Mouse (Mus musculus) embryonic facial prominence, embryonic 12.5 days (tissue): ENCODE measurements at regions not wholly inside any gene's neighbourhood (a gene's known extent, or its start where the extent isn't known, plus 50 kb on each side); places are given as distances from the start of the nearest gene placed in this dataset.
"Not testable (repeated sequence)": the region's sequence is repeated elsewhere in the genome, so short reads cannot be mapped to it uniquely, and the experiment has no call there.

Experiments
- ATAC-seq: fragments of 200-750 bp; cut with Nextera tagmentation; 2 replicates; pipeline ENCODE4 v1.8.0; 2017; ENCODE audit not compliant: insufficient number of reproducible peaks, insufficient read depth, low FRiP score, low TSS enrichment
- H3K27ac ChIP-seq: fragments of 300-500 bp; sonication (generic); 2 replicates; pipeline ENCODE4 v1.5.1; 2016; ENCODE audit warnings: mild to moderate bottlenecking
- H3K27me3 ChIP-seq: fragments of 300-500 bp; sonication (generic); 2 replicates; pipeline ENCODE4 v1.6.1; 2016; ENCODE audit warnings: mild to moderate bottlenecking, moderate library complexity
- H3K36me3 ChIP-seq: fragments of 300-500 bp; sonication (generic); 2 replicates; pipeline ENCODE4 v1.6.1; 2016; ENCODE audit warnings: mild to moderate bottlenecking
- H3K4me1 ChIP-seq: fragments of 300-500 bp; sonication (generic); 2 replicates; pipeline ENCODE4 v1.6.1; 2016
- H3K4me2 ChIP-seq: fragments of 300-500 bp; sonication (generic); replicated peaks from 2 replicates; pipeline ENCODE4 v1.6.1; 2016; ENCODE audit warnings: mild to moderate bottlenecking, moderate library complexity
- H3K4me3 ChIP-seq: fragments of 300-500 bp; sonication (generic); 2 replicates; pipeline ENCODE4 v1.5.1; 2016; ENCODE audit warnings: mild to moderate bottlenecking
- H3K9ac ChIP-seq: fragments of 300-500 bp; sonication (generic); 2 replicates; pipeline ENCODE4 v1.6.1; 2016; ENCODE audit warnings: mild to moderate bottlenecking, moderate library complexity
- H3K9me3 ChIP-seq: fragments of 300-500 bp; sonication (generic); 2 replicates; pipeline ENCODE4 v1.6.1; 2016; ENCODE audit warnings: mild to moderate bottlenecking, moderate library complexity
- WGBS: fragments of 180-500 bp; shearing (Covaris S2); methylation state at CpG from one replicate; pipeline ENCODE4 v1.1.7; 2016; 5-methylcytosine and 5-hydroxymethylcytosine counted together

- H3K4me3 ChIP-seq: no peak overlapping the region
- H3K9ac ChIP-seq: no peak overlapping the region
- H3K27ac ChIP-seq: peak overlapping the region; percentile 51; the same call in 1 of the 2 replicates
- ATAC-seq: no peak
- H3K36me3 ChIP-seq: no peaks in the 10 kb centered on the region
- 26% methylated on average over 2 of the region's 2 CpGs for WGBS
- peaks cover 9% of the 10 kb centered on the region; the same call in 1 of the 2 replicates for H3K4me1 ChIP-seq
- no peaks in the 10 kb centered on the region for H3K9me3 ChIP-seq
- H3K27me3 ChIP-seq: no peaks in the 10 kb centered on the region
- no peak overlapping the region for H3K4me2 ChIP-seq
These were observed 209.3 kb downstream of the Ankrd50 start for GRCm38 (mm10) chr3:38275321-38275720.

GRCm38 (mm10) chr3:38270742-38271141 lies 213.9 kb downstream of the Ankrd50 start:
- 64% methylated on average over 6 of the region's 6 CpGs for WGBS
- no peak overlapping the region for H3K27ac ChIP-seq
- H3K4me1 ChIP-seq: peaks cover 7% of the 10 kb centered on the region; the same call in 1 of the 2 replicates
- H3K4me3 ChIP-seq: no peak overlapping the region
- no peak overlapping the region for H3K9ac ChIP-seq
- H3K4me2 ChIP-seq: no peak overlapping the region
- no peak for ATAC-seq
- no peaks in the 10 kb centered on the region for H3K27me3 ChIP-seq
- no peaks in the 10 kb centered on the region for H3K9me3 ChIP-seq
- H3K36me3 ChIP-seq: no peaks in the 10 kb centered on the region

GRCm38 (mm10) chr3:38268226-38268625 lies 216.4 kb downstream of the Ankrd50 start:
- no peak overlapping the region for H3K4me2 ChIP-seq
- H3K9me3 ChIP-seq: no peaks in the 10 kb centered on the region
- no peaks in the 10 kb centered on the region for H3K27me3 ChIP-seq
- H3K4me3 ChIP-seq: no peak overlapping the region
- H3K4me1 ChIP-seq: no peaks in the 10 kb centered on the region
- no peak overlapping the region for H3K27ac ChIP-seq
- no peak overlapping the region for H3K9ac ChIP-seq
- H3K36me3 ChIP-seq: no peaks in the 10 kb centered on the region
- ATAC-seq: no peak
- 91% methylated on average over 7 of the region's 7 CpGs for WGBS

GRCm38 (mm10) chr3:38263261-38264141 lies 221.1 kb downstream of the Ankrd50 start:
- Histone ChIP-seq H3K4me1 (no peaks in the 10 kb centered on the region; the same call in 1 of the 2 replicates), H3K36me3 (no peaks in the 10 kb centered on the region), H3K4me2 (no peak overlapping the region), H3K9me3 (no peaks in the 10 kb centered on the region), H3K27ac (no peak overlapping the region), H3K4me3 (no peak overlapping the region), H3K27me3 (no peaks in the 10 kb centered on the region), H3K9ac (no peak overlapping the region)
- WGBS: 46% methylated on average over 16 of the region's 16 CpGs
- ATAC-seq: no peak

GRCm38 (mm10) chr3:38261326-38262075 lies 223.1 kb downstream of the Ankrd50 start:
- Histone ChIP-seq H3K27ac (no peak overlapping the region), H3K27me3 (no peaks in the 10 kb centered on the region), H3K4me1 (peaks cover 5% of the 10 kb centered on the region; the same call in 1 of the 2 replicates), H3K9me3 (no peaks in the 10 kb centered on the region), H3K36me3 (no peaks in the 10 kb centered on the region), H3K9ac (no peak overlapping the region), H3K4me2 (no peak overlapping the region), H3K4me3 (no peak overlapping the region)
- no peak for ATAC-seq
- 56% methylated on average over 11 of the region's 11 CpGs for WGBS

GRCm38 (mm10) chr3:38259223-38259622 lies 225.4 kb downstream of the Ankrd50 start:
- H3K27ac ChIP-seq, ATAC-seq, H3K4me1 ChIP-seq: not testable (repeated sequence)

GRCm38 (mm10) chr3:38257843-38258290 lies 226.8 kb downstream of the Ankrd50 start:
- Histone ChIP-seq H3K36me3 (no peaks in the 10 kb centered on the region), H3K4me1 (peaks cover 5% of the 10 kb centered on the region; the same call in 1 of the 2 replicates), H3K9ac (no peak overlapping the region), H3K4me2 (no peak overlapping the region), H3K9me3 (no peaks in the 10 kb centered on the region), H3K27ac (no peak overlapping the region), H3K4me3 (no peak overlapping the region), H3K27me3 (no peaks in the 10 kb centered on the region)
- no peak for ATAC-seq
- 63% methylated on average over 14 of the region's 14 CpGs for WGBS

More at GRCm38 (mm10) chr3:38259223-38259622, 225.4 kb downstream of the Ankrd50 start:
- H3K36me3 ChIP-seq, H3K4me2 ChIP-seq, H3K9me3 ChIP-seq, H3K4me3 ChIP-seq, H3K27me3 ChIP-seq, H3K9ac ChIP-seq: not testable (repeated sequence)
- WGBS: 92% methylated on average over 8 of the region's 8 CpGs

- Histone ChIP-seq H3K9me3 (no peaks in the 10 kb centered on the region), H3K9ac (no peak overlapping the region), H3K27ac (no peak overlapping the region), H3K36me3 (no peaks in the 10 kb centered on the region), H3K4me2 (no peak overlapping the region), H3K27me3 (no peaks in the 10 kb centered on the region), H3K4me1 (peaks cover 5% of the 10 kb centered on the region; the same call in 1 of the 2 replicates), H3K4me3 (no peak overlapping the region)
- 65% methylated on average over 14 of the region's 14 CpGs for WGBS
- no peak for ATAC-seq
These were observed 227.4 kb downstream of the Ankrd50 start for GRCm38 (mm10) chr3:38257076-38257842.

- Histone ChIP-seq H3K27ac (no peak overlapping the region), H3K9ac (no peak overlapping the region), H3K9me3 (no peaks in the 10 kb centered on the region), H3K4me2 (no peak overlapping the region), H3K4me3 (no peak overlapping the region), H3K4me1 (0 out of 2 replicates have a peak, but pooled peaks cover 5% of the 10 kb centered on the region), H3K27me3 (no peaks in the 10 kb centered on the region), H3K36me3 (no peaks in the 10 kb centered on the region)
- ATAC-seq: no peak
- WGBS: 4% methylated on average over 2 of the region's 2 CpGs
These were observed 229.0 kb downstream of the Ankrd50 start for GRCm38 (mm10) chr3:38255674-38256073.

GRCm38 (mm10) chr3:38254896-38255295 lies 229.7 kb downstream of the Ankrd50 start:
- Histone ChIP-seq H3K27me3 (no peaks in the 10 kb centered on the region), H3K27ac (no peak overlapping the region), H3K4me2 (no peak overlapping the region), H3K36me3 (no peaks in the 10 kb centered on the region), H3K9me3 (no peaks in the 10 kb centered on the region), H3K9ac (no peak overlapping the region), H3K4me1 (0 out of 2 replicates have a peak, but pooled peaks cover 5% of the 10 kb centered on the region), H3K4me3 (no peak overlapping the region)
- no peak for ATAC-seq
- 71% methylated on average over 2 of the region's 2 CpGs for WGBS

GRCm38 (mm10) chr3:38251592-38251991 lies 233.1 kb downstream of the Ankrd50 start:
- Histone ChIP-seq H3K9ac (no peak overlapping the region), H3K9me3 (no peaks in the 10 kb centered on the region), H3K4me2 (no peak overlapping the region), H3K4me1 (no peaks in the 10 kb centered on the region), H3K4me3 (no peak overlapping the region), H3K27me3 (no peaks in the 10 kb centered on the region), H3K36me3 (no peaks in the 10 kb centered on the region), H3K27ac (no peak overlapping the region)
- WGBS: 71% methylated on average over 2 of the region's 2 CpGs
- ATAC-seq: no peak
